Mouse (Mus musculus) c-Kit-negative CD71-positive TER-119-positive erythroid progenitor cells, embryonic 14.5 days (primary cell): ENCODE measurements at regions not wholly inside any gene's neighbourhood (a gene's known extent, or its start where the extent isn't known, plus 50 kb on each side); places are given as distances from the start of the nearest gene placed in this dataset.

Experiments used
- DNase-seq: peaks from one replicate; pipeline ENCODE4 v3.0.0-alpha.2; 2013; ENCODE audit warnings: low read depth, low spot score

DNA sequence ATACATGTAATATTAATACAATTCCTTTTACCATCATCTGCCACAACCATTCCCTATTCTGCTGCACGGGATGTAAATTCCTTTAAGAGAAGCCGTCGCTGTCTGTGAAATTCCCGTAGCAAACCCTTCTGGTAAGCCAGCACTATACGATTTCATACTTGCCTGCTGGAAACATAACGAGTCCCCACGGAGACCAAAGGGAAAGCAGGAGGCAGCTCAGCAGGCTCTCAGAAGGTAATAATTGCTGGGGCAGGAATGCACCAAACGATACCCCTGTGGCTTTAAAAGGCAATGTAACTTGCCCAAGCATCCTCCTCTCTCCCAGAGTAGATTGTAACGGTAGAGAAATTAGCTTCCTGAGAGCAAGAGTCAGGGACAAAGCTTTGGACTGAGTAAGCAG is 114.0 kb upstream of the Hes1 start:
- DNase-seq = no peak

DNA sequence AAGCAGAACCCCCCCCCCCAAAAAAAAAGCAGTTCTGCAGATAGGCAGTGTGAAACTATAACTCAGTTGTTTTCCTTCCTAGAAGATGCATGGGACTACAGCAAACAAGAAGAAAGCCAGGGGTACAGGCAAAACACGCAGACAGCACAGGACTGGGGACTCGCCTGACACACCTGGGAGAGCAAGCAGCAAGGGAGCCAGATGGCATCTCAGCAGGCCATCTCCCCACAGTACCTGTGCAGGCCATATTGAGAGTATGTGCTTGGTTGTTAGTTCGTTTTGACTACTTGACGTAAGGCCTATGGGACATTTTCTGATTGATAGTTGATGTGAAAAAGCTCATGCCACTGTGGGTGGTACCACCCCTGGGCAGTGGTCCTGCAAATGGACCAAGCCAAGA is 113.4 kb upstream of the Hes1 start:
- no peak for DNase-seq

DNA sequence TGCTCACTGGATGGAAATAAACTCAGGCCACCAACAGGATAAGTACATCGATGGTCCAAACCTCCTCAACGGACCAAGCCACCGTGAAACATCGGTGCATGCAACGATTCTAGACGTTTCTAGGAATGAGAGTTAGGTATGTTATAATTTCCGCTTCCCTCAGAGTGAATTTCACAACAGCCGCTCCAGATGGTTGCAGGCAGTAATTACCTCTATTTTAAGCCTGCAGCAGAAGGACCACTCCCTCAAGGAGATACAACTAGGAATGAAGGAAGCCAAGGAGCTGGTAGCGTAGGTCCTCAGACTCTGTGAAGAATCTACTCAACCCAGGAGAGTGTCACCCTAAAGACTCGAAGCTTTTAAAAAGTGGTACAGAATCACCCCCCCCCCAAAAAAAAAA is 109.5 kb upstream of the Hes1 start:
- no peak for DNase-seq

DNA sequence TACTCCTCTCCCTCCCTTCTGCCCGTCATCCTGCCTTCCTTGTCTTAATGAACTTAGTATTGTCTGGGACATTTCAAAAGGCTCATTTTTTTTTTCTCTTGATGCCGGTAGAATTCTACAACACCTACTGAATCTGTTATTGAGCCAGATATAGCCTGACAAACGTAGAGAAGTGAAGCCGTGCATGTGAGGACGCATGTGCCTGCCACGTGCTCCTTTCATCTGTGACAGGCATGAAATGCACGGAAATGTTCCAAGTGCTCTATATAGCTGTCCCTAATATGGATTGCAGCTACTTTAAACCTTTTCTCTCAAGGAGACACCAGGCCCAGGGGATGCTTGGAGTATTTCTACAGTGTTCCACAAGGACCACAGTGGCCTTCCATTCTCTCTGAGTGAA is 107.3 kb upstream of the Hes1 start:
- DNase-seq = no peak

DNA sequence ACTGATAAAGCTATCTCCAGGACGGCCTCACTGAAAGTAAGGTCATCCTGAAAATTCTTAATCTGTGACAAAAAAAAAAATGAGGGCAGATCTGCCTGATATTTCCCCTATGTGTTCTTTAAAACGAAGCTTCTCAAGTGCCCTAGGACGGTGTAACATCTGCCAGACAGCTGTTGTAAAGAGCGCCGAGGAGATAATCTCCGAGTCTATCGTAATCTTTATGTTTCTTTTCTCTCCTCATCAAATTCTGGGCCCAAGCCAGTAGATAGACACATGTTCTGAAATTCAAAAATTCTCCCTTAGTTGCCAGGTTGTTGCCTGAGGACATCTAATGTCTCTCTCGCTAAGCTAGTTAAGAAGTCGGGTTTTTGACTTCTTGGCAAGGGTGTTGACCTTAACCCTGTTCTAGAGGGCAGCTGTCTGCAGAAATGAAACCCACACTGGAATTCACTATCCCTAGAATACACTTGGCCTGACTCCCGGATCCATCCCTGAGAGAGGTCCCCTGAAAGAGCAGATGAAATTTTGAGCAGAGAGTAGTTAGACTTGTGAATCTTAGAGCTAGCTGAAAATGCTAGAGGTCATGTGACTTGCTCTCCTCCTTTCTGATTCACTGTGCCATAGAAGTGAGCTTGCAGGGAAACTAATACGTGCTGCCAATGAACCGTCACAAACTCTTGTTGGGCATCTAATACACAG is 104.1 kb upstream of the Hes1 start:
- DNase-seq = no peak

DNA sequence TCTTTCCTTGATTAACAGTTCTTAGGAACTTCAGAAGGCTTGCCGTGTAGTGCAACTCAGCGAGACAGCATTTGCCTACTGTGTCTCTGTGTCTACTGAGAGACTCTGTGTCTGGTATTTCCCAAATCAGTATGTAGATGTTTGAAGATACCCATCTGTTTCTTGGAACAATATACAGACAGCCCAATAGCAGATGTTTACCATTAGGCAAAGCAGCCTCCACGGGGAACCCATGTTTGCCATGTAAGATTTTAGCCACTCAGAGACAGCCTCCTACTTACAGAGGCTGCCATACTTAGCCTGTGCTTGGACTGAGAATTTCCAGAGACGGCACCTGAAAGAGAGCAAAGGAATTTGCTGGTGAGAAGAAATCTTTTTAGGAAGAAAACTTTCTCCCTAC is 100.9 kb upstream of the Hes1 start:
- no peak for DNase-seq

DNA sequence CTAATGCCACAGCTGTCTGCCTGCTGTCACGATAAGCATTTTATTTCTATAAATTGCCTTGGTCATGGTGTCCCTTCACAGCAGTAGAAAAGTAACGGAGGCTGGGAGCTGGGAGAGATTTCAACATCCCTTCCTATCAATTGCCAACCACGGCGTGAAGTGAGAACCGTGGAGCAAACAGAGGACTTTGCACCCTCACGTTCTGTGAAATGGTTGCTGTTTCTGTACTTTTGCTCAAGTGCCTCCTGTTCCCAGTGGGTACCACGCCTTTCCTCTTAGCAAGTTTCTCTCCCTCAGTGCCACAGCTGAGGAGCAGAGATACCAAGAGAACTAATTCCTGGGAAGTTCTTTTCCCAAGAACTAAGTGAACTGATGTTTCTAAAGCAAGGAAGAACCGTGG is 99.6 kb upstream of the Hes1 start:
- no peak for DNase-seq

DNA sequence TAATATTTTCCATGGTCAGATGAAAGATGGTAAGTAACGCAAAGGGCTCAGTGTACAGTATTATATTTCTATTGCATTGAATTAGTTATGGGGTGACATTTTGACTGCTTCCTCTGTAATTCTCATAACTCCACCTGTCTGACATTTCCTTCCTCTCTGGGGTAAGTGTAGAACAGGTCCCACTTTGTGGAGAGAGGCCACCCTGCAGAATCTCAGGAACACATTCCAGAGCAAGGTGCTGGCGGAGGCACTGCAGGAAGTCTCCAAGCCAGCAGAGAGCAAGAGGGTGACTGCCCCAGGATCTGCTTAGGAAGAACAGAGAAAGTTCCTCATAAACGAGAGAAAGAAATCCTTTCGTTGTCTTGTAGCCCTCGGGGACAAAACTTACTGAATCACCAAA is 95.4 kb upstream of the Hes1 start:
- no peak for DNase-seq

DNA sequence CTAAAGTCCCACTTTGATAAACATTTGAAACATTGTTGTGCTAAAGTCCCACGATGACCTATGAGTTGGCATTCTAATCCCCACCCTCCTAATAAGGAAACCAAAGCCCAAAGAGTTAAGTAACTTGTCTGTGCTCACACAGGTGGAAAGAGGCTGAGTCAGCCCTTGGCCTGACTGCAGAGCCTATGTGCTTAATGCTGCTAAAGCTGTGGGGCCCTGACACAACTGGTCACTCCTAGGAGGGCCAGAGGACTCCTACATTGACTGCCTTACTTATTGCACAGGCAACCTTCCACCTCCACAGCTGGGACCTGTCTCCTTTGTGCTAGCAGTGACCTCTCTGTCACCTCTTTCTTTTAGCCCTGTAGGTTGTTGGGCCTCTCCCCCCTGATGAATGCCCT is 91.4 kb upstream of the Hes1 start:
- DNase-seq = no peak

DNA sequence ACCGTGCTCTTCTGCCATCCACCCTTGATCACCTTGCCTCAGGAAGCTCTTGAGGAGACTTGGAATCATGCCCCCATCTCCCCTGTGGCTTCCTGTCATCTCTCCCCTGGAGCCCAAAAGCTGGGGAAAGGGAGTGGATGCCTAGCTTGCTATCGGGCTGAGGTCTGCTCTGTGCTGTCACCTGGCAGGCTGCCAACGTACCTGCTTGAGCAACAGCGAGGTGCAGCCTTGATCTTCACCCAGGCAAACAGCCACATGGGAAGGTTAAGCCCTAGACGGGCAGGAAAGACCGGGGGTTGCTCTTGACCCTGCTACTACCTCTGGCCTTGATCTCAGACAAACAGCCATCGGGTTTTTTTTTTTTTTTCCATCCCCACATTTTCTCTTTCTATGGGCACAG is 90.9 kb upstream of the Hes1 start:
- no peak for DNase-seq

DNA sequence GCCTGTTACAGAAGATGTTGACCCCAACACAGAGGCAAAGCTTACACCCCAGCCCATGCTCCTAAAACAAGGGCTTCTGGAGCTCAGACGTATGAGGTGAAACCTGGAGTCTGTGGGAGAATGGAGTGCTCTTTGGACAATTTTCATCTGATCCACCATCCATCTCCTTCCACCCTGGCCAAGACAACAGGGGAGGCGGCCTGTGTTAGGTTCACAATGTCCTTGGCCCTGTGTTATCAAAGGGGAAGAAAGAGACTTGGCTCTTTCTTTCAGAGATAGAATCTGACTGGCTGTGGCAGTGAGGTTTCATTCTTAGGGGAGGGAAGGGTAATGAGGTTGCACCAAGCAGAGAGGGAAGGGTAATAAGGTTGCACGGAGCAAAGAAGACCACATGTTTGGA is 88.4 kb upstream of the Hes1 start:
- DNase-seq = no peak

DNA sequence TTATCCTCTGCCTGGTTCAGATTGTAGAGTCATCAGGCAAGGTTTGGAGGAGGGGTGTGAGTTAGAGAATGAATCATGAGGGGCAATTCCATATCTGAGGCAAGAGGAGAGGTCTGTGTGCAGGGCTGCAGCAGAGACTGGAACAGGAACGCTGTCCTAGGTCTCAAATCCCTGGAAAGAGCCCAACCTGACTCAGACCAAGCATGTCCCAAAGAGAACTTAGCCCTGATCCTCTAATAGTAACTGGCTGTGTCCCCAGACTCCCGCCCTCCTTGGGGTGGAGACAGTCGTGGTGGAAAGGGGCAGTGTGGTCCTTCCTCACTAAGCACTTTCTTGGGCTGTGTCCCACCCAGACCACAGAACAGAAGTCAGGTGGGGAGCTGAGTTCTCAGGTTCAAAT is 87.2 kb upstream of the Hes1 start:
- DNase-seq = no peak

DNA sequence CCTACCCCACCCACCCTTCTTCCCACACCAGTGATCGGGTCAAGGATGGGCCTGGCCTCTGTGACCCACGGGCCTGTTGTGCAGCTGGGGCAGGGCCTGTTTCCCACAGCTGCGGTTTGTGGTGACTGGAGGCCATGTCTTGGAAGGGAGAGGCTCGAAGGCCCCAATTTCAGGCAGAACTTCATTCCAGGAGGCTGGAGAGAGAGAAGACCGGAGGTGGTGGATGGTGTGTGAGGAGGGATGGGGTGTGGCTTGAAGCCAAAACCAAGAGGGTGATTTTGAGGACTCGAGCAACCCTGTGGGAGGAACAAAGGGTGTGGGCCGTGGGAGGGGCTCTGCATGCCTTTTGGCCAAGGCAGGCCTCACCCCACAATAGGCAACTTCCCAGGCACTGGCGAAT is 86.5 kb upstream of the Hes1 start:
- no peak for DNase-seq

DNA sequence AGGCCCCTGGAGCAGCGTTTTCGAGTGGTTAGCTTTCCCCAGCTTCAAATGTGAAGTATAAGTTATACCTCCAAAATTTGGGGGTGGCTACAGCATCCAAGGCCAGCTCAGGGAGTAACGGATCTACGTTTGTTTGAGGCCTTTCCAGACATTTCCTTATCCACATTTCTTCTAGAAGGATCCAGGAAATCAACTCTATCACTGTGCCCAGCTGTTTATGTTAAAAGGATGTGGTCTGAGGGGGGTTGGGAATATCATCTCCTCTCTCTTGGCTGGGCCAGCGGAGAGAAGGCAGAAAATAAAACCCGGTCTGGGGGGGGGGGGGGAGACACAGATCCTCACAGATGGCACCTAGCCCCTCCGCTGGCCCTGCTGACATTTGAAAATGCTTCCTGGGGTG is 85.1 kb upstream of the Hes1 start:
- DNase-seq = no peak

DNA sequence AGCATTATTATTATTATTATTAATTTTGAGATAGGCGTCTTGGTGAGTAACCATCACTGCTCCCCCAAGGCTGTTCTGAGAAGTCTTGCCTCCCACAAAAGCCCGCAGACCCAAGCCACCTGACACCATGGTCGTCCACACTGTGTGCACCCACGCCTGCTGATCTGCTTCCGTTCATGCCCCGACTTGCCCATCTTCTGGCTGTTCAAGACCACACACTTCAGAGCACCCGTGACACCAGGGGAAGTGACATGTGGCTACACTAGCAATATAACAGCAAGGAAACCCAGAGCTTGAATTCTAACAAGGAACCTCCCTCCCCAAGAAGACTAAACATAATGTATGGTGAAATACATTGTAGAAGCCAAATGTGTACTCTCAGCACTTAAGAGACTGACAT is 82.6 kb upstream of the Hes1 start:
- DNase-seq = no peak

DNA sequence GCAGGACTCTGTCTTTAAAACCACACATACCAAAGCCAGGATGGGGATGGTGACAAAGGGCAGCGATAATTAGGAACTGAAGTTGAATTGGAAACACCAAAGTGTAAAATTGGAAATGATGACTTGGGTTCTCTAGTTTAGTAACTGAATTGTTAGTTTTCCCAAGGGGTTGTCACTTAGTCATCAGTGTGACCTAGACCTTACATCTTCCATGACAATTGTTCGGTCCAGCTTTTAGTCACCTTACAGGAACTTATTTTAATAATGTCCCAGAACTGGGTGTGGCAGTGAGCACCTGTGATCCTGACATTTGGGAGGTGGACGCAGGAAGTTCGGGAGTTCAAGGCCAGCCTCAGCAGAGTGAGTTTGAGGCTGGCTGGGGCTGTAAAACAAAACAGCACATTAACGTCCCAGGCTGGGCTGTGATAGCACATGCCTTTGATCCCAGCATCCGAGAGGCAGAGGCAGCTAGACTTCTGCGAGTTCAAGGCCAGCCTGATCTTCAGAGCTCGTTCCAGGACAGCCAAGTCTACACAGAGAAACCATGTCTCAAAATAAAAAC is 81.9 kb upstream of the Hes1 start:
- DNase-seq = no peak

DNA sequence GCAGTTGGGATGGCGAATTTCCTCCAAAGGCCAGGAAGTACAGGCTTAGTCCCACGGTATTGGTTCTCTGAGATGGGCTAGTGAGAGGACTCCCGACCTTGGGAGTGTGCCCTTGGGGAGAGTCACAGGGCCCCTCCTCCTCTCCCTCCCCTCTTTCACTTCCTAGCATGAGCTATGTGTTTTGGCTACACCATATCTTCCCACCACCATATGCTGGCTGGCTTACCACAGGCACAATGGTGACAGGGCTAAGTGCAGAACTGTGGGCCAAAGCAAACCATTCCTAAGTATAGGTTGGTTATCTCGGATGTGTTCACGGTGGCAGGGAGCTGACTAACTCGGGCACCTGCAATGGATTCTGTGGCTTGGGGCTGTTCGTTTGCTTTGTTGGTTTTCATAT is 81.0 kb upstream of the Hes1 start:
- DNase-seq = no peak

DNA sequence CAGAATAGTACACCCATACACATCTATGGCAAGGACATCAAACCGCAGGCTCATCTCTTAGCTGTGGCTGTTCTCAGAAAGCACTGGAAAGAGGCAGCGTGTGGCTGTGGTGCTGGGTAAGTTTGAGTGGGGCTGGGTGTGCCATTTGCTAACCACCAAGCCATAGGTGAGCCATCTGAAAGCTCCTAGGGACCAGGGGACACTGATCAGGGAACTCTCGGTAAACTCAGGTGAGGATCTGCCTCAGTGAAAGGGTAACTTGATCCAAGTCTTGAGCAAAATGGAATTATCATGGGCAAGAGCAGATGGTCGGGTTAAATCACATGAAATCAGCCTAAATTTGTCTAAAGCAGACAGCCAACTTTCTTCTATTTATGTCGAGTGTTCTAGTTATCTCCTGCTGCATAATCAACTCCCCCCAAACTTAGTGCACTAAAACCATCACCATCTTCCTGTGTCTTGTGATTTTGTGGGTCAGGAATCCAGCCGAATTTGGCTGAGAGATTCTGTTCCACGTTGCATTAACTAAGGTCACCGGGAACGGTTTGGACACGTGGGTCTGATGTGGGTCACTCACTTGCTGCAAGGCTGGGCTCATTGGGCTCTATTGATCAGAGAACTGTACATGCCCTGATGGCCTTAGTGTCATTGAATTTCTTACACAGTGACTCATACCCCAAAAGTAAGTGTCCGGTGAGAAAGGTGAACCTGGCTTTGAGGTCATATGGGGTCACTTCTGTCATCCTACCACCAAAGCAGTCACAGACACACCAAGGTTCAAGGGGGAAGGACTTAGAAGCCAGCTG is 78.9 kb upstream of the Hes1 start:
- no peak for DNase-seq

DNA sequence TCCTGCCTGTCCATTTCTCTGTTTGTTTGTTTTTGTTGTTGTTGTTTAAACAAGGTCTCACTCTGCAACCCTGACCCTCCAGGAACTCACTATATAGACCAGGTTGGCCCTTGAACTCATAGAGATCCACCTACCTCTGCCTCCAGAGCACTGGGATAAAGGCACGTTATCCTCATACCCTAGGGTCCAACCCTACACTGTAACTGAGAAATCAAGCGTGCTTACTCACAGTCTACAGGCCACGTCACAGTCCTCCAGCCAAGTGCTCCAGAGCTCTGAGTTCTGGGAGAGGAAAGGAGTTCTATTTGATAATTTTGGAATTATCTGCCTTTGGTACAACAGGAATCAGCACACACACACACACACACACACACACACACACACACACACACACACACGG is 76.6 kb upstream of the Hes1 start:
- no peak for DNase-seq

DNA sequence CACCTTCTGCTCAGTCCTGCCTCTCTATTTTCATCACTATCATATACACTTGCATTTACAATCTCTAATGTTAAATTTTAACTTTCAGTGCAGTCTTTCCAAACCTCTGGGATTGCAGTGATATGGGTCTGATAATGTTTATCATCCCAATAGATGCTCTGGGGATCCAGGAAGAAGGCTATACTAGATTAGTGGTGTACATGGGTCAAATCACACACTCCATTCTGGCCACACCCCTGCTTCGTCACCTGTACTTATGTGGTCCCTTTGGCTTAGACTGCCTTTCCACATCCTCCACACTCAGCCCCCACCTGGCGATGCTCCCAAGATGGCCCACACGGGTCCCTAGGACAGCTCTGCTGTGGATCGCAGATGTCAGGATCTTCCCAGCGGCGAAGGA is 76.2 kb upstream of the Hes1 start:
- DNase-seq = no peak

DNA sequence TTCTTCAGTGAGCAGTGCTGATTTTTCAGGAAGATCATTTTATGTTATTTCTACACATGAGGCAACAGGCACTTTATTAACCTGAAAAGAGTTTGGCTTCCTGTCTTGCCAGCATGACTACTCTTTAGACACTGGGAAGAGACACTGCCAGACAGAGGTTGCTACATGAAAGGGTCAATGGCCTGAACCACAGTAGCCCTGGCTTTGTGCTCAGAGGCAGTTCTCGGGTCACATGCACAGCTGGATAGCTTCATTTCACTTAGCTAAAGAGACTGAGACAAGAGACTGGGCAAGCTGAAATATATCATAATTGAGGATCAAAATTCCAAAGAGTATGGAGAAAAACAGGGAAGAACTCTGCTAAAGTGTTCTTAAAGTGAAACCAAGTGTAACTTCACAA is 74.9 kb upstream of the Hes1 start:
- no peak for DNase-seq

DNA sequence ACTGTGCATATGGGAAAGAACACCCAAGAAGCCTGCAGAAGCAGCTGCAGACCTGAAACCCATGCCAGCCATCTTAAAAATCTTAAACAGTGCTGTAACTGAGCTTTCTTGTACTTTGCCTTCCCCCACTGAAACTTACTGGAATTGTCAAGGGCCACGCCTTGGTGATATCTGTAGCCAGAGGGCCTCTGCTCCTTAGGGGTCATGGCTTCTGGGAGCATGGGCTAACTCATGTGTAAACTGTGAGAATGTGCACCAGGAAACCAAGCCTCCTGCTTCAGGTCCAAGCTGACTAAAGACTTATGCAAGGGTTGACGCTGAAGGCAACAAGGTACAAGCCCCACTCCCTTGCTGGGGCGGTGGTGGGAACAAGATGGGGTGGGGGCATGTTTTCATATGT is 73.8 kb upstream of the Hes1 start:
- no peak for DNase-seq
